Mouse (Mus musculus): ENCODE data around the gene Plb1.

GRCm38 (mm10) chr5:32309714-32310113 is 77.2 kb downstream of the Plb1 start:
- no peak for TF ChIP-seq CHD2 (IDR thresholded peaks at IDR 0.05; ENCODE audit: low read depth, low read length)
- TF ChIP-seq ZNF384 (IDR thresholded peaks at IDR 0.05; ENCODE audit: low read depth, low read length) = no peak
- no peak for TF ChIP-seq ZC3H11A (IDR thresholded peaks at IDR 0.05; ENCODE audit: borderline replicate concordance, low read depth, low read length)
- no peak for TF ChIP-seq HCFC1 (IDR thresholded peaks at IDR 0.05; ENCODE audit: borderline replicate concordance, insufficient read depth, low read length)
- TF ChIP-seq MAFK (IDR thresholded peaks at IDR 0.05; ENCODE audit: insufficient read depth, low read depth, low read length) = no peak

Data from ES-E14 (cell line).